Mouse (Mus musculus) retina, postnatal 1 day (tissue): Measurements from ENCODE around the gene Alkbh4.
A peak's percentile ranks its signal among the peaks of the same experiment; 100 is the strongest.

ENCODE experiments used
- DNase-seq: peaks from one replicate; pipeline ENCODE4 v3.0.0-alpha.2; 2012

The Alkbh4 gene

GRCm38 (mm10) chr5:136182049-136182448 lies 46.1 kb downstream of the Alkbh4 start:
- DNase-seq: no peak

- no peak for DNase-seq
Observed at GRCm38 (mm10) chr5:136182830-136183229, 46.9 kb downstream of the Alkbh4 start.

- DNase-seq: no peak
Observed at GRCm38 (mm10) chr5:136183766-136184165, 47.8 kb downstream of the Alkbh4 start.

GRCm38 (mm10) chr5:136186723-136187122 lies 50.8 kb downstream of the Alkbh4 start:
- peak; percentile 63 for DNase-seq
